Mouse (Mus musculus) kidney, adult 2 months (tissue): ENCODE measurements around the gene Tcf7l1. TPM values are rescaled to one million over a fixed set of nuclear protein-coding genes. Genes with fewer than 3 reads are reported as not detected.

Experiments
- DNase-seq: peaks from one replicate; pipeline ENCODE4 v3.0.0; 2021
- H3K27ac ChIP-seq: fragments of 200-500 bp; 2 replicates; pipeline ENCODE4 v1.5.1; 2012; ENCODE audit warnings: low read depth, low read length, control low read depth, inconsistent platforms; ENCODE audit not compliant: insufficient read depth
- H3K27me3 ChIP-seq: fragments of 200-500 bp; replicated peaks from 2 replicates; pipeline ENCODE4 v1.6.1; 2012; ENCODE audit warnings: mild to moderate bottlenecking, moderate library complexity, low read length, inconsistent platforms; ENCODE audit not compliant: control insufficient read depth, insufficient read depth
- H3K36me3 ChIP-seq: fragments of 200-500 bp; 2 replicates; pipeline ENCODE4 v1.6.1; 2012; ENCODE audit warnings: mild to moderate bottlenecking, moderate library complexity, low read length, inconsistent platforms; ENCODE audit not compliant: control insufficient read depth, insufficient read depth
- H3K4me1 ChIP-seq: fragments of 200-500 bp; 2 replicates; pipeline ENCODE4 v1.6.1; 2011; ENCODE audit warnings: low read length; ENCODE audit not compliant: control insufficient read depth, insufficient read depth
- H3K4me3 ChIP-seq: fragments of 200-500 bp; 2 replicates; pipeline ENCODE4 v1.5.1; 2011; ENCODE audit warnings: mild to moderate bottlenecking, low read depth, low read length, control low read depth; ENCODE audit not compliant: insufficient read depth
- CTCF ChIP-seq: fragments of 200-500 bp; conservative IDR thresholded peaks from 2 replicates; pipeline ENCODE4 v1.5.1; 2011; ENCODE audit warnings: low read depth, mild to moderate bottlenecking, control low read depth, low read length, moderate library complexity, mixed read lengths; ENCODE audit not compliant: insufficient read depth, insufficient read length
- POLR2A ChIP-seq: fragments of 200-500 bp; IDR thresholded peaks from one replicate; pipeline ENCODE4 v1.6.1; 2011; ENCODE audit warnings: low read depth, low read length, control low read depth
- WGBS: fragments of 180-500 bp; shearing (Covaris S2); methylation state at CpG from one replicate; pipeline ENCODE4 v1.1.7; 2018; 5-methylcytosine and 5-hydroxymethylcytosine counted together
- polyA plus RNA-seq: library from polyadenylated mRNA; depleted of rRNA; stranded (reverse); fragments of >200 nt; gene quantifications from 2 replicates; pipeline ENCODE4 v1.2.3, GENCODE M21; 2012

Tcf7l1 gene
- polyA plus RNA-seq, 1 experiment: 16.3 TPM

DNA sequence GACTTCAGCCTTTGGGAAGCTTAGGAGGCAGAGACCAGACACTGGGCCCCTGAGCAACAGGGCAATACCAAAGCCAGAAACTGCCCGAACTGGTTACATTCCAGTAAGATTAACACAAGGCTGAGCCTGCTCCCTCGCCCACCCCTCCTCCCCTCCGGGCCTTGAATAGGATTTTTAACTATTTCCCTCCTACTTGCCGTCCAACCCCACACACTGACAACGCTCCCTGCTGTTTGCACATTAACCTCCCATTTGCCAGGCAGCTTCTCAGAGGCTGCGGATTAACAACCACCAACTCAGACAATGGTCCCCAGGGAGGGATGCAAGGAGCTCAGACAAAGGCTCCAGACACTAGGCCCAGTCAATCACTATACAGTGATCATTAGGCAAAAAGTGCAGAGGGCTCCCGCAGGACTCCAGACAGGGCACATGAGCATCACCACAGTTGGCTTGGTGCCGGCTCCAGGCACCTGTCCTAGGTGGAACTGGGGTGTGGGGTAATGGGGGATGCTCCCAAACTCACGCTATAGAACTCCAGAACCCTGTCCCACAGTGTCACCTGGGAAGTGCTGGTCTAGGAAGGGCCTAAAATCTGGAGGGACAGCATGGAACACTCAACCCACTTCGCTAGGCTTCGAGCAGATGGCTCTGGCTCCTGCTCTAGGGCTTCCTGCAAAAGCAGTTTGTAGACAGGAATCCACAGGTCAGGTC, 111.4 kb downstream of the Tcf7l1 start:
- Histone ChIP-seq H3K27ac (no peak overlapping the region), H3K27me3 (no peaks in the 10 kb centered on the region), H3K36me3 (no peaks in the 10 kb centered on the region), H3K4me1 (peaks cover 4% of the 10 kb centered on the region; the same call in 1 of the 2 replicates), H3K4me3 (no peak overlapping the region)
- TF ChIP-seq POLR2A: no peak
- TF ChIP-seq CTCF: no peak
- 44% methylated on average over 11 of the region's 11 CpGs for WGBS
- no peak for DNase-seq

DNA sequence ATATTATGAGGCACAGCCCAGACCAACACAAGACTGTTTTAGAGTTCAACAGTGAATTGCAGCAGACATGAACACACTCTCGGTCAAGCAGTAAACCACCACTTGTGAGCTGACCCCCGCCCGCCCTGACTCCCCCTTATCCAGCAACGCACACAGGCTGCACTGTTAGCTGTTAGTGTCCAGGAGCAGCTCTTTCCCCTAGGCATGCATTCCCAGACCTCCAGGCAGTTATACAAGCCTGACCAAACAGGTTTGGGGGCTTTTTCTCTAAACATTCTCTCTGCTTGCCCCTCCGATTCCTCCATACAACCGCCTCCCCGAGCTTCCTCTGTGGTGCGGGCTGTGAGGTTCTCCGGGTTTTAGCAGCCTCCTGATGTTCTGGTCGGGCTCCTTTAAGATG, 112.0 kb downstream of the Tcf7l1 start:
- H3K4me3 ChIP-seq: no peak overlapping the region
- TF ChIP-seq CTCF: no peak
- TF ChIP-seq POLR2A: no peak
- 43% methylated on average over 10 of the region's 10 CpGs for WGBS

GRCm38 (mm10) chr6:72676376-72676775, 112.7 kb downstream of the Tcf7l1 start:
- H3K4me1 ChIP-seq: peaks cover 8% of the 10 kb centered on the region; the same call in 1 of the 2 replicates
- no peaks in the 10 kb centered on the region for H3K27me3 ChIP-seq
- H3K27ac ChIP-seq: no peak overlapping the region
- TF ChIP-seq CTCF: peak; percentile 13; the same call in 1 of the 2 replicates
- TF ChIP-seq POLR2A: no peak
- H3K4me3 ChIP-seq: no peak overlapping the region
- WGBS: 74% methylated on average over 2 of the region's 2 CpGs
- H3K36me3 ChIP-seq: no peaks in the 10 kb centered on the region
- DNase-seq: no peak

More for the DNA sequence above, 112.0 kb downstream of the Tcf7l1 start:
- DNase-seq: no peak
- no peaks in the 10 kb centered on the region for H3K27me3 ChIP-seq
- H3K4me1 ChIP-seq: peaks cover 4% of the 10 kb centered on the region; the same call in 1 of the 2 replicates
- H3K27ac ChIP-seq: no peak overlapping the region
- no peaks in the 10 kb centered on the region for H3K36me3 ChIP-seq

- no peak for TF ChIP-seq POLR2A
- no peak for TF ChIP-seq CTCF
- Histone ChIP-seq H3K4me3 (no peak overlapping the region), H3K27me3 (no peaks in the 10 kb centered on the region), H3K4me1 (peaks cover 8% of the 10 kb centered on the region; the same call in 1 of the 2 replicates), H3K36me3 (no peaks in the 10 kb centered on the region), H3K27ac (0 out of 2 replicates have a peak overlapping the region, but pooled peaks have one; percentile 3)
- no peak for DNase-seq
Measured at GRCm38 (mm10) chr6:72673751-72674150, 115.3 kb downstream of the Tcf7l1 start.

- 50% methylated on average over 8 of the region's 8 CpGs for WGBS
- H3K27me3 ChIP-seq: no peaks in the 10 kb centered on the region
- TF ChIP-seq CTCF (no peak), POLR2A (no peak)
- 0 out of 2 replicates have a peak, but pooled peaks cover 3% of the 10 kb centered on the region for H3K4me1 ChIP-seq
- peak; percentile 69 for DNase-seq
- no peaks in the 10 kb centered on the region for H3K36me3 ChIP-seq
- H3K27ac ChIP-seq: no peak overlapping the region
- H3K4me3 ChIP-seq: no peak overlapping the region
Measured at GRCm38 (mm10) chr6:72671129-72671528, 117.9 kb downstream of the Tcf7l1 start.

DNA sequence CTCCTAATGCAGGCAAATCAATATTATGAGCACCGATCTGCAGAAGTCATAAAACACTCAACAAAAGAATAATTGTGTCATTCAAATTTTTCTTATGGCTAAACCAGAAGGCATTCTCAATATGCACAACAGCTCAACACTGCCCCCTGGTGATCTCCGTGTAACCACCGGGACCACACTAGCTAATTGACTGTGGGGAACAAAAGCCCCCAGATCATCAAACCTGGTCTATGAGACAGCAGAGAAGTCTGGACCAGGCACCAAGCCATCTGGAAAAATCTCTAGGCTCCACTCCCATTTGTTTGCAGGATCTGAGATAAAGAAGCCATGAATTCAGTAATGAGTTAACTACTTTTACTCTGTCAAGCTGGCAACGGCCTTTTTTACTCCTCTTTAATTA, 122.0 kb downstream of the Tcf7l1 start:
- H3K4me1 ChIP-seq: peaks cover 15% of the 10 kb centered on the region; the same call in 1 of the 2 replicates

GRCm38 (mm10) chr6:72664290-72664689, 124.8 kb downstream of the Tcf7l1 start:
- Histone ChIP-seq H3K4me3 (no peak overlapping the region), H3K36me3 (no peaks in the 10 kb centered on the region), H3K27me3 (no peaks in the 10 kb centered on the region), H3K4me1 (peaks cover 29% of the 10 kb centered on the region), H3K27ac (no peak overlapping the region; the same call in 1 of the 2 replicates)
- TF ChIP-seq POLR2A (no peak), CTCF (no peak)
- 45% methylated on average over 8 of the region's 8 CpGs for WGBS
- DNase-seq: no peak

More for the DNA sequence above, 122.0 kb downstream of the Tcf7l1 start:
- H3K36me3 ChIP-seq: no peaks in the 10 kb centered on the region
- peak; percentile 72 for DNase-seq
- no peak overlapping the region for H3K27ac ChIP-seq
- no peak overlapping the region for H3K4me3 ChIP-seq
- WGBS: 55% methylated on average over 4 of the region's 4 CpGs
- no peaks in the 10 kb centered on the region for H3K27me3 ChIP-seq
- TF ChIP-seq CTCF: peak; percentile 74
- TF ChIP-seq POLR2A: no peak
